Mouse (Mus musculus) ES-E14 (cell line): ENCODE data around the gene Tnfrsf21. TPM values are rescaled to one million over a fixed set of nuclear protein-coding genes. Genes with fewer than 3 reads are reported as not detected.

Source experiments
- DNase-seq: peaks from one replicate; pipeline ENCODE4 v3.0.0-alpha.2; 2013; ENCODE audit warnings: low read depth, low spot score
- H3K27ac ChIP-seq: 2 replicates; pipeline ENCODE4 v1.5.1; 2012; ENCODE audit warnings: low read depth, mild to moderate bottlenecking, low read length, moderate library complexity, mixed read lengths; ENCODE audit not compliant: poor library complexity, insufficient read depth, severe bottlenecking
- H3K36me3 ChIP-seq: 2 replicates; pipeline ENCODE4 v1.6.1; 2012; ENCODE audit warnings: mild to moderate bottlenecking, low read length, moderate library complexity, mixed read lengths; ENCODE audit not compliant: control insufficient read depth, poor library complexity, insufficient read depth, severe bottlenecking
- H3K4me1 ChIP-seq, 2 experiments: fragments of 150-350 bp in 1 of 2; sonication (generic) in 1 of 2; 2 replicates each; pipeline ENCODE4 v1.6.1; 2012; ENCODE audit warnings: low read length in 2 of 2, mild to moderate bottlenecking in 1 of 2, mixed read lengths in 1 of 2; ENCODE audit not compliant: control insufficient read depth in 2 of 2, insufficient read depth in 2 of 2, poor library complexity in 1 of 2
- H3K4me3 ChIP-seq, 2 experiments: fragments of 150-350 bp in 1 of 2; sonication (generic) in 1 of 2; 2 replicates each; pipeline ENCODE4 v1.5.1; 2012; ENCODE audit warnings: low read length in 2 of 2, low read depth in 1 of 2, mild to moderate bottlenecking in 1 of 2, mixed read lengths in 1 of 2; ENCODE audit not compliant: insufficient read depth in 1 of 2, poor library complexity in 1 of 2, severe bottlenecking in 1 of 2
- H3K9ac ChIP-seq: 2 replicates; pipeline ENCODE4 v1.6.1; 2012; ENCODE audit warnings: low read depth, mild to moderate bottlenecking, low read length, mixed read lengths; ENCODE audit not compliant: poor library complexity, insufficient read depth, severe bottlenecking
- H3K9me3 ChIP-seq: fragments of 150-350 bp; sonication (generic); 2 replicates; pipeline ENCODE4 v1.6.1; 2012; ENCODE audit warnings: low read depth, mild to moderate bottlenecking, low read length; ENCODE audit not compliant: control insufficient read depth, insufficient read depth
- CHD2 ChIP-seq: IDR thresholded peaks from 2 replicates; pipeline ENCODE4 v1.6.1; 2014; ENCODE audit warnings: mild to moderate bottlenecking, low read depth, low read length, inconsistent platforms
- HCFC1 ChIP-seq: IDR thresholded peaks from 2 replicates; pipeline ENCODE4 v1.6.1; 2012; ENCODE audit warnings: low read length, inconsistent platforms, borderline replicate concordance; ENCODE audit not compliant: insufficient read depth
- MAFK ChIP-seq: IDR thresholded peaks from 2 replicates; pipeline ENCODE4 v1.6.1; 2014; ENCODE audit warnings: mild to moderate bottlenecking, low read depth, low read length, inconsistent platforms; ENCODE audit not compliant: insufficient read depth
- ZC3H11A ChIP-seq: IDR thresholded peaks from 2 replicates; pipeline ENCODE4 v1.6.1; 2012; ENCODE audit warnings: low read depth, mild to moderate bottlenecking, inconsistent platforms, low read length, borderline replicate concordance
- ZNF384 ChIP-seq: IDR thresholded peaks from 2 replicates; pipeline ENCODE4 v1.6.1; 2012; ENCODE audit warnings: low read depth, low read length, inconsistent platforms
- in situ Hi-C, 2 experiments: fragments of 600-800 bp; cut with MboI; formaldehyde crosslinking; loops; one replicate each; pipeline ENCODE4 v1.15.1; 2025; ENCODE audit warnings: low sequenced_read_pairs in 2 of 2, inconsistent platforms in 1 of 2; ENCODE audit not compliant: unreplicated experiment in 2 of 2
- total RNA-seq: library from RNA; depleted of rRNA; stranded (reverse); fragments of 300-350 nt; gene quantifications from 2 replicates; pipeline ENCODE4 v1.2.3, GENCODE M21; 2012

The Tnfrsf21 gene
- total RNA-seq, 1 experiment, result 19.8 TPM

GRCm38 (mm10) chr17:43021017-43021416 is 4.7 kb downstream of the Tnfrsf21 start:
- Histone ChIP-seq H3K36me3 (no peaks in the 10 kb centered on the region), H3K9ac (no peak overlapping the region), H3K4me3 (no peak overlapping the region), H3K4me1 (peaks cover 0 to under 1% of the 10 kb centered on the region in 2 experiments; a peak in 1 of 4 replicates), H3K9me3 (no peaks in the 10 kb centered on the region), H3K27ac (no peak overlapping the region)
- no peak for DNase-seq
- TF ChIP-seq MAFK (no peak), HCFC1 (no peak), CHD2 (no peak), ZC3H11A (no peak), ZNF384 (no peak)
- in situ Hi-C loops, result no loop called here

GRCm38 (mm10) chr17:43022056-43022455 is 5.7 kb downstream of the Tnfrsf21 start:
- Histone ChIP-seq H3K9me3 (no peaks in the 10 kb centered on the region), H3K36me3 (no peaks in the 10 kb centered on the region), H3K9ac (no peak overlapping the region), H3K4me3 (no peak overlapping the region), H3K4me1 (peaks cover 0 to 2% of the 10 kb centered on the region in 2 experiments; a peak in 1 of 4 replicates), H3K27ac (no peak overlapping the region)
- in situ Hi-C loops, result no loop called here
- DNase-seq, result no peak
- TF ChIP-seq ZC3H11A, result no peak
- no peak for TF ChIP-seq CHD2
- TF ChIP-seq MAFK, result no peak
- TF ChIP-seq HCFC1, result no peak
- TF ChIP-seq ZNF384, result no peak

GRCm38 (mm10) chr17:43023637-43024217 is 7.4 kb downstream of the Tnfrsf21 start:
- Histone ChIP-seq H3K27ac (no peak overlapping the region), H3K36me3 (no peaks in the 10 kb centered on the region), H3K9me3 (no peaks in the 10 kb centered on the region), H3K9ac (no peak overlapping the region), H3K4me1 (peaks cover 0 to 2% of the 10 kb centered on the region in 2 experiments; a peak in 1 of 4 replicates), H3K4me3 (no peak overlapping the region)
- no peak for TF ChIP-seq HCFC1
- TF ChIP-seq CHD2, result no peak
- TF ChIP-seq ZNF384, result no peak
- TF ChIP-seq ZC3H11A, result no peak
- TF ChIP-seq MAFK, result no peak
- DNase-seq, result no peak
- in situ Hi-C loops, result no loop called here

- in situ Hi-C loops, result no loop called here
- H3K4me3 ChIP-seq, result no peak overlapping the region
- peaks cover 0 to 2% of the 10 kb centered on the region in 2 experiments; a peak in 1 of 4 replicates for H3K4me1 ChIP-seq
- no peak for DNase-seq
- no peak overlapping the region for H3K9ac ChIP-seq
- TF ChIP-seq CHD2 (no peak), MAFK (no peak), HCFC1 (no peak), ZC3H11A (no peak), ZNF384 (no peak)
- H3K9me3 ChIP-seq, result no peaks in the 10 kb centered on the region
- H3K27ac ChIP-seq, result no peak overlapping the region
- no peaks in the 10 kb centered on the region for H3K36me3 ChIP-seq
These were observed 8.2 kb downstream of the Tnfrsf21 start for GRCm38 (mm10) chr17:43024531-43024930.
